Mouse (Mus musculus) lung, embryonic 14.5 days (tissue): ENCODE data around the gene Gm49333. TPM values are rescaled to one million over a fixed set of nuclear protein-coding genes. Genes with fewer than 3 reads are reported as not detected.

Experiments
- ATAC-seq: fragments of 200-750 bp; cut with Nextera tagmentation; 2 replicates; pipeline ENCODE4 v1.8.0; 2017; ENCODE audit warnings: mild to moderate bottlenecking, moderate TSS enrichment, moderate library complexity; ENCODE audit not compliant: insufficient read depth
- DNase-seq: peaks from one replicate; pipeline ENCODE4 v3.0.0-alpha.2; 2015
- H3K27ac ChIP-seq: fragments of 300-500 bp; sonication (generic); 2 replicates; pipeline ENCODE4 v1.5.1; 2014; ENCODE audit warnings: low read depth, mild to moderate bottlenecking, moderate library complexity
- H3K27me3 ChIP-seq: fragments of 300-500 bp; sonication (generic); 2 replicates; pipeline ENCODE4 v1.6.1; 2014; ENCODE audit warnings: low read length, control low read depth; ENCODE audit not compliant: insufficient read depth
- H3K36me3 ChIP-seq: fragments of 300-500 bp; sonication (generic); 2 replicates; pipeline ENCODE4 v1.6.1; 2014; ENCODE audit warnings: control low read depth; ENCODE audit not compliant: insufficient read depth
- H3K4me1 ChIP-seq: fragments of 300-500 bp; sonication (generic); 2 replicates; pipeline ENCODE4 v1.6.1; 2014; ENCODE audit warnings: antibody characterized with exemption, control low read depth; ENCODE audit not compliant: insufficient read depth
- H3K4me2 ChIP-seq: fragments of 300-500 bp; sonication (generic); 2 replicates; pipeline ENCODE4 v1.6.1; 2014; ENCODE audit warnings: mild to moderate bottlenecking
- H3K4me3 ChIP-seq: fragments of 300-500 bp; sonication (generic); 2 replicates; pipeline ENCODE4 v1.5.1; 2014; ENCODE audit warnings: low read depth, low read length
- H3K9ac ChIP-seq: fragments of 300-500 bp; sonication (generic); 2 replicates; pipeline ENCODE4 v1.6.1; 2014
- H3K9me3 ChIP-seq: fragments of 300-500 bp; sonication (generic); 2 replicates; pipeline ENCODE4 v1.6.1; 2016; ENCODE audit warnings: low read depth, low read length, control low read depth
- CTCF ChIP-seq: IDR thresholded peaks from 2 replicates; pipeline ENCODE4 v1.5.1; 2016; ENCODE audit warnings: antibody characterized with exemption, low read depth
- WGBS: fragments of 180-500 bp; shearing (Covaris S2); extraction: QIAGEN DNeasy Blood & Tissue Kit; methylation state at CpG from one replicate; pipeline ENCODE4 v1.1.7; 2014; 5-methylcytosine and 5-hydroxymethylcytosine counted together
- polyA plus RNA-seq: library from polyadenylated mRNA; unstranded; fragments of >200 nt; fragmentation: Nextera tagmentation; extraction: Ambion mirVana; gene quantifications from 2 replicates; pipeline ENCODE4 v1.2.1, GENCODE M21; 2014

The Gm49333 gene
- polyA plus RNA-seq, 1 experiment from 2014 or later = not detected

DNA sequence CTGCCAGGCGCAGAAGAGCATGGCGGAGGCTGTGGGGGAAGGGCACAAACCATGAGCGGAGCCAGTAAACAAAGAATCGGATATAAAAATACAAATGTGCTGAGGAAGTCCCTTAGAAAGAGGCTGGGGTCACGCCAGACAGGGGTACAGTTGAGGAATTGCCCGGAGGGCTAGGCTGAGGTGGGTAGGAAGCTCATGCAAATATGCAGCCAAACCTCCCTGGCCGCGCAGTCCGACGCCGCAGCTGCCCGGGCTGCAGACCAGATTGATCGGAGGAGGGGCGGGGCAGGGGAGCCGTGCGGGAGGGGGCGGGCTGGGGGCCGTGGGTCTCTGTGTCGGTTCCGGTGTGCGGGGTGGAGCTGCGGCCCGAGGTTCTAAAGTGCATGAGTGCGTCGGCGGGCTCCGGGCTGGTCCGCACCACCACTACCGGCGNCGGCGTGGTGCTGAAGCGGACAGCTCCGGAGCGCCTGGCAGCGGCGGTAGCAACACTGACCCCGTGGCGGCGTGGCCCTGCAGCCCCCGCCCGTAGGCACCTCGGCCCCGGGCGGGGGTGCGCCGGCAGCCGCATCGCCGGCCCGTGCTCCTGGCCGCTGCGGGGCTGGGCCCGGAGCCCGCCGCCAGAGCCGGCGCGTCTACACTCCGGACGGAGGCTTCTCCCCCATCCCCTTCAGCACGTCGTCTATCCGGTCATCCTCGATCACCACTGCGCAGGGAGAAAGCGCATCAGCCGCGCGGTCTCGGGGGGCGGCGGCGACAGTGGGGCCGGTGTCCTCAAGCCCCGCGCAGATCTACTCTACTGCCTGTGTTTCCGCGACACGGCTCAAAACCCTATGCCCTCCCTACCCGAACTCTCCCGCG is 8.4 kb downstream of the Gm49333 start:
- Histone ChIP-seq H3K27me3 (peaks cover 39% of the 10 kb centered on the region), H3K27ac (no peak overlapping the region), H3K36me3 (no peaks in the 10 kb centered on the region), H3K9ac (no peak overlapping the region), H3K4me1 (peaks cover 3% of the 10 kb centered on the region), H3K9me3 (no peaks in the 10 kb centered on the region), H3K4me3 (peak overlapping the region; percentile 80), H3K4me2 (peak overlapping the region; percentile 99)
- whole genome bisulfite sequencing = 2% methylated on average over 81 of the region's 83 CpGs
- DNase-seq (peak; percentile 71), ATAC-seq (peak; percentile 28)
- TF ChIP-seq CTCF = no peak

DNA sequence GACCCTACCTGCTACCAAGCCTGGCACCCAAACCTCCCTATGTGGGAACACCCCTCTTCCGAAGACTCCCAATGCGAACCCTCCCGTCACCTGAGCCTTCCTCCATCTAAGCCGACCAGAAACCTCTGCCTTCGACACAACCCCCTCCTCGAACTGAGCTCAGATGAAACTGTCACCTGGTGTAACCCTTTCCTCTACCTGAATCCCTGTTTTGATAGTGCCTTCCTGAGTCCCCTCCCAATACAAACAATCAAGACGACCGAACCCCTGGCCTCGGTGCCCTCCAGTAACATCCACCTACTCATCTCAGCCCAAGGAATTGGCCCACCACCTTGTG is 9.0 kb downstream of the Gm49333 start:
- WGBS = under 1% methylated on average over 9 of the region's 9 CpGs
- Histone ChIP-seq H3K4me1 (peaks cover 3% of the 10 kb centered on the region), H3K27me3 (peaks cover 39% of the 10 kb centered on the region), H3K36me3 (no peaks in the 10 kb centered on the region), H3K4me2 (peak overlapping the region; percentile 99), H3K9me3 (no peaks in the 10 kb centered on the region), H3K27ac (no peak overlapping the region), H3K4me3 (peak overlapping the region; percentile 80), H3K9ac (no peak overlapping the region)
- no peak for TF ChIP-seq CTCF
- DNase-seq (no peak), ATAC-seq (no peak)

DNA sequence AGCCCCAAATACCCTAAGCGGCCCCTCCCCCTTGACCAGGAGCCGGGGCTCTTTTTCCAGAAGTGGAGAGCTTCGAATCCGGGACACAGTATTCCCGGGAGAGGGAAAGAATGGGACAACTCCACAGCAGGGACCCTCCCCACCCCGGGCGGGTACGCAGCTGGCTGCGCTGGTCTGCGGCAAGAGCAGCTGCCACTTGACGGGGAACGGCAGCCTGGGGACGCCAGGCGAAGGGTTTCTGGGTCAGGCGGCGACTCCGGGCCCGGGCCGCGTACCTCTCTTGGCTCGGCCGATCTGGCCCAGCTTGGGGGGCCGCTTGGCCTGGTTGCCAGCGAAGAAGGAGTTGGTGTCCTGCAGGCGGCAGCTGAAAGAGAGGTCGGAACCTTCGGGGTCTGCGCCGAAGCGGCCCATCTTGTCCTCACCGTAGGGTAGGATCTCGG is 9.4 kb downstream of the Gm49333 start:
- Histone ChIP-seq H3K9me3 (no peaks in the 10 kb centered on the region), H3K27ac (no peak overlapping the region), H3K36me3 (no peaks in the 10 kb centered on the region), H3K9ac (peak overlapping the region; percentile 65), H3K4me1 (peaks cover 3% of the 10 kb centered on the region), H3K4me2 (peak overlapping the region; percentile 99), H3K27me3 (peaks cover 39% of the 10 kb centered on the region), H3K4me3 (peak overlapping the region; percentile 80)
- peak; percentile 3; the same call in 1 of the 2 replicates for ATAC-seq
- no peak for DNase-seq
- WGBS = under 1% methylated on average over 32 of the region's 32 CpGs
- TF ChIP-seq CTCF = no peak

DNA sequence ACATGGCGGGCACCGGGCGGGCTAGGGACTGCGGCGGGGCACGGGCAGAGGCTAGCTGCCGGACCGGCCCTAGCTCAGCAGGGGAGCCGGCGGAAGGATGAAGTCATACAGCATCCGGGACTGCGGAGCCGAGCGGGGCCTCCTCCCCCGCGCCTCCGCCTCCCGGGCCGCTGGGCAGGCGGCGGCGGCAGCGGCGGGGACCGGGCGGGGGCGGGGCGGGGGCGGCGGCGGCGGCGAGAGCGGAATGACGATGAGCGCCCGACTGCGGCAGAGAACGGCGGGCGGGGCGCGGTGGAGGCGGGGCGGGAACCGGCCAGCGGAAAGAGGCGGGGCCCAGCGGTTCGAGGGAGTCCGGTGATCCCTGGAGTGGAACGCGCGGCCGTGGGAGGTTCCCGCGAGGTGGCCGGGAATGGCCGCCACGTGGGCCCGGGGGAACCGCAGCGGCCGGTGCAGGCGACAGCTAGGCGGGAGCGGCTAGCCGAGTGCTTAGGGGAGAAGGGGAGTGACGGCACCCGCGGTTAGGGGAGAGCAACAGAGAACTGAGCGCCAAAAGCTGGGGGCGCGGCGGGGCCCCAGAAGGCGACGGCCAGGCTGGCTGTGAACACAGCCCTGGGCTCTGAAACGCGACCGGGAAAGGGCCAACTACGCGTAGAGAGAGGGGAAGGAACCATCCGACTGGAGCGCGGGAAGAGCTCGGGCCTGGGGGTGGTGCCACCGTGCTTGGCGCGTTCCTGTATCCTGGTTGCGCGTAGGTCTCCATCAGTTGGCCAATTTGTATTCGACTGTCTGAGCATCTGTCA is 10.0 kb downstream of the Gm49333 start, which contains the start of gene Camk2n2:
Gene Camk2n2 (minus strand): TSS at position 97 of the 800 bp plus-strand sequence.
- H3K9ac ChIP-seq = peak within 1 kb of the TSS; percentile 65
- ATAC-seq (peak; percentile 64), DNase-seq (peak; percentile 69)
- peaks cover 3% of the 10 kb centered on the region for H3K4me1 ChIP-seq
- H3K27ac ChIP-seq = peak within 1 kb of the TSS; percentile 50; the same call in 1 of the 2 replicates
- no peak for TF ChIP-seq CTCF
- H3K9me3 ChIP-seq = no peaks in the 10 kb centered on the region
- H3K4me3 ChIP-seq = peak within 1 kb of the TSS; percentile 80
- peaks cover 39% of the 10 kb centered on the region for H3K27me3 ChIP-seq
- H3K36me3 ChIP-seq = no peaks in the 10 kb centered on the region
- WGBS = under 1% methylated on average over 70 of the region's 92 CpGs
- H3K4me2 ChIP-seq = peak within 1 kb of the TSS; percentile 99

DNA sequence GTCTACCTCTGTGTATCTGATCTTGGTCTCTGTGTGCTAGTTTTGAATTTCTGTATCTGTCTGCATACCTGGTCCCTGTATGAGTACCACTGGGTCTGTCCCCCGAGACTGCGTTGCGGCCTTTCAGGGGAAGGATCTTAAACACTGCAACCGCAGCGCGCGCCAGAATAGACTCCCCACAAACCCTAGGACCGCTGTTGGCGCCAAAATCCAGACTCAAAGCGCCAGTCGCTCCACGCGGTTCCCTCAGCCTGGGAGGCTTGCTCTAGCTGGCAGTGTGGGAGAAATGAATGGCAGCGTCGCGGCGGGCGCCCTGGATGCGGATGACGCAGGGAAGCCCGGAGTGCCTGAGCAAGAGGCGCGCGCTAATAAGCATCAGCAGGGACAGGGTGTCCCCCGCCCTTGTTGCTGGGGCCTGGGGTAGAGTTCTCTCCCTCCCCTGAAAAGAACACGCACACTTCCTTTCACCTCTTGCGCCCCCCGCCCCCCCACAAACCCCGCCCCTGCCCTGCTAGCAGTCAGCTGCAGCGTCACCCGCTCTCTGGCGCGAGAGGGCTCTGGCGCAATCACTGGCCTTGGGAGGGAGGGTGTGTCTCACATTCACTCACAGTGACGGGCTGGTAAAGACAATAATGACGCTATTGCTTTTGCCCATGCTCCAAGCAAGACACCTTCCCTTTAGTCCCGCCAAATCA is 10.7 kb downstream of the Gm49333 start:
- under 1% methylated on average over 37 of the region's 37 CpGs for WGBS
- H3K4me1 ChIP-seq = peaks cover 3% of the 10 kb centered on the region
- H3K4me3 ChIP-seq = peak overlapping the region; percentile 80
- H3K27me3 ChIP-seq = peaks cover 39% of the 10 kb centered on the region
- ATAC-seq (peak; percentile 70), DNase-seq (peak; percentile 85)
- peak overlapping the region; percentile 99 for H3K4me2 ChIP-seq
- no peaks in the 10 kb centered on the region for H3K9me3 ChIP-seq
- peak overlapping the region; percentile 65 for H3K9ac ChIP-seq
- H3K36me3 ChIP-seq = no peaks in the 10 kb centered on the region
- H3K27ac ChIP-seq = peak overlapping the region; percentile 30; the same call in 1 of the 2 replicates
- no peak for TF ChIP-seq CTCF

DNA sequence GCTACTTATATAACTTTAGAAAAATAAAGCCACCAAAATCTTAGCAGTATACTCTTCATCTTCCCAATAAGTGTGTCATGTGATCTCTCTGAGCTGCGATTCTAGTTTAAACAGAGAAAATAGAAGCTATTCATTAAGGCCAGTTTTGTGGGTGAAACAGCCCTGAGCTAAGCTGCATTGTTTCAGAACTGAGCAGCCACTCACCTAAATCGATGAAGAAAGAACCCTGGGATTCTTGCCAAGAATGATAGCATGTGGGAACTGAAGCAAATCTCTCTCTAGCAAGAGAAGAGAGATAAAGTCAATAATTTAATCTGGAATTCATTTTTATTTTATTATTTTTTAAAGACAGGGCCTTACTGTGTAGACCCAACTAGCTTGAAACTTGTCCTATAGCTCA is 11.8 kb downstream of the Gm49333 start:
- peaks cover 39% of the 10 kb centered on the region for H3K27me3 ChIP-seq

More for the DNA sequence above, 11.8 kb downstream of the Gm49333 start:
- Histone ChIP-seq H3K9me3 (no peaks in the 10 kb centered on the region), H3K4me1 (peaks cover 3% of the 10 kb centered on the region), H3K36me3 (no peaks in the 10 kb centered on the region), H3K27ac (no peak overlapping the region), H3K4me3 (no peak overlapping the region), H3K4me2 (0 out of 2 replicates have a peak overlapping the region, but pooled peaks have one; percentile 99), H3K9ac (no peak overlapping the region)
- WGBS = 37% methylated on average over 2 of the region's 2 CpGs
- no peak for DNase-seq
- no peak for TF ChIP-seq CTCF
- no peak for ATAC-seq
